27 mouse cellular contexts compared by ENCODE assay signal in the genomic region with DNA sequence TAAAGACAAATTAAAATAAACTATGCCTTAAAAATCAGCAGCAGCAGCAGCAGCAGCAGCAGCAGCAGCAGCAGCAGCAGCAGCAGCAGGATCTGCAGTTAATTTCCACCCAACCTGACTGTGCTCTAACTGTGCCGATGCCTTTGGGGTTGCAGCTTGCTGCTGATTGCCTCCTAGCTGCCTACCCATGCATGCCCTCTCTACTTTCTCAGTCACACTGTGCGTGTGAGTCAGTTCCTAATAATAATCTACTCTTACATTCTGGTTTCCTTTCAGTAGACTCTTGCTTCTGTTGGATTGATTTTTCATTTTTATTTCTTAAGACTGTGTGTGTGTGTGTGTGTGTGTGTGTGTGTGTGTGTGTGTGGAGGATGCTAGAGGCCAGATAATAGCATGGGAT. TPM values are rescaled to one million over a fixed set of nuclear protein-coding genes. Genes with fewer than 3 reads are reported as not detected.
DNase-seq lines count a peak whose midpoint lies in the region; ATAC-seq and TF ChIP-seq lines count a peak whose summit lies in the region.
"Had no signal": no experiment of that assay in that cellular context is flagged by ENCODE, and none has a peak within 500 bp of the region (broad histone marks: within the 10 kb centered on the region; RNA-seq: fewer than 3 reads in every experiment).

No protein-coding gene starts in this region.

- H3K27ac ChIP-seq in lung, embryonic 15.5 days = peak overlapping the region; percentile 23; the same call in 1 of the 2 replicates
- no peak overlapping the region for H3K27ac ChIP-seq in lung, postnatal 0 days (ENCODE audit: low read length)
- peak overlapping the region; percentile 59 for H3K27ac ChIP-seq in macrophage
- H3K27ac ChIP-seq in thymus, adult 2 months (ENCODE audit: control insufficient read depth, insufficient read depth, low read length) = no peak overlapping the region
- H3K27ac ChIP-seq in hindbrain, embryonic 12.5 days = no peak overlapping the region
- H3K27ac ChIP-seq: forebrain, embryonic 10.5 days; forebrain, embryonic 13.5 days; gastrocnemius, adult 2 months; heart, embryonic 15.5 days; hindbrain, embryonic 10.5 days; hindbrain, embryonic 14.5 days had no signal

- H3K4me1 ChIP-seq in lung, embryonic 15.5 days = no peaks in the 10 kb centered on the region
- H3K4me1 ChIP-seq in lung, postnatal 0 days (ENCODE audit: insufficient read depth, low read depth, low read length) = no peaks in the 10 kb centered on the region
- no peaks in the 10 kb centered on the region for H3K4me1 ChIP-seq in thymus, adult 2 months (replicated peaks; ENCODE audit: control insufficient read depth, insufficient read depth, low read length)
- no peaks in the 10 kb centered on the region for H3K4me1 ChIP-seq in hindbrain, embryonic 12.5 days
- H3K4me1 ChIP-seq: forebrain, embryonic 10.5 days; forebrain, embryonic 13.5 days; heart, embryonic 12.5 days; heart, embryonic 15.5 days; hindbrain, embryonic 10.5 days had no signal

- H3K36me3 ChIP-seq in lung, embryonic 15.5 days = peaks cover 36% of the 10 kb centered on the region
- peaks cover 9% of the 10 kb centered on the region; the same call in 1 of the 2 replicates for H3K36me3 ChIP-seq in lung, postnatal 0 days (ENCODE audit: insufficient read depth, low read length)
- H3K36me3 ChIP-seq in macrophage (ENCODE audit: inconsistent target) = peaks cover 4% of the 10 kb centered on the region; the same call in 1 of the 2 replicates
- H3K36me3 ChIP-seq in thymus, adult 2 months (ENCODE audit: control insufficient read depth, insufficient read depth, low read length) = no peaks in the 10 kb centered on the region
- peaks cover 65% of the 10 kb centered on the region for H3K36me3 ChIP-seq in hindbrain, embryonic 12.5 days

- DNase-seq in lung, postnatal 0 days (ENCODE audit: low spot score) = no peak
- DNase-seq in Patski (ENCODE audit: low read depth, low spot score) = peak; percentile 28
- no peak for DNase-seq in thymus, adult 2 months
- DNase-seq in thymus, postnatal 10 days (ENCODE audit: low spot score in 2 of 2) = no peak
- DNase-seq: adrenal gland, postnatal 10 days; adrenal gland, postnatal 36 days; B cell, adult 2 months; cerebellum, adult 11-12 months; cerebellum, adult 8-10 months; cerebellum, postnatal 10 days; cerebellum, postnatal 36 days; gastrocnemius, adult 2 months; gastrocnemius, postnatal 14 days; heart, adult 18-20 months; heart, postnatal 10 days; heart, postnatal 36 days had no signal

- H3K4me3 ChIP-seq in lung, embryonic 15.5 days = no peak overlapping the region
- H3K4me3 ChIP-seq in lung, postnatal 0 days (ENCODE audit: low read depth, low read length) = no peak overlapping the region
- no peak overlapping the region for H3K4me3 ChIP-seq in macrophage (ENCODE audit: inconsistent target)
- H3K4me3 ChIP-seq in thymus, adult 2 months (ENCODE audit: control insufficient read depth, insufficient read depth, low read length) = no peak overlapping the region
- no peak overlapping the region for H3K4me3 ChIP-seq in hindbrain, embryonic 12.5 days
- H3K4me3 ChIP-seq: forebrain, embryonic 10.5 days; forebrain, embryonic 13.5 days; gastrocnemius, adult 2 months; heart, embryonic 12.5 days; heart, embryonic 15.5 days; hindbrain, embryonic 10.5 days had no signal

- no peaks in the 10 kb centered on the region for H3K79me2 ChIP-seq in macrophage (ENCODE audit: inconsistent target)

- no peak overlapping the region for H3K9ac ChIP-seq in lung, embryonic 15.5 days
- no peak overlapping the region for H3K9ac ChIP-seq in lung, postnatal 0 days (replicated peaks; ENCODE audit: low read depth)
- H3K9ac ChIP-seq in hindbrain, embryonic 12.5 days = no peak overlapping the region
- H3K9ac ChIP-seq: forebrain, embryonic 13.5 days; heart, embryonic 12.5 days; heart, embryonic 15.5 days; hindbrain, embryonic 14.5 days had no signal

- CTCF ChIA-PET in Patski (lab: Charles Lee) = interaction anchor here (0.9 to 1.5 kb wide), 2 partner anchors 14 to 83 kb away, joined by 3 read pairs; no protein-coding TSS in a partner anchor

- no peak for TF ChIP-seq POLR2A in thymus, adult 2 months (IDR thresholded peaks at IDR 0.05; ENCODE audit: control insufficient read depth, extremely low read depth, insufficient read depth, low read length, poor library complexity)

- H3K4me2 ChIP-seq in lung, embryonic 15.5 days = no peak overlapping the region
- no peak overlapping the region for H3K4me2 ChIP-seq in lung, postnatal 0 days (replicated peaks; ENCODE audit: low read depth, low read length)
- no peak overlapping the region for H3K4me2 ChIP-seq in hindbrain, embryonic 12.5 days (replicated peaks)
- H3K4me2 ChIP-seq: forebrain, embryonic 13.5 days; heart, embryonic 12.5 days; heart, embryonic 15.5 days; hindbrain, embryonic 14.5 days had no signal

- no peaks in the 10 kb centered on the region for H3K27me3 ChIP-seq in lung, embryonic 15.5 days
- H3K27me3 ChIP-seq in lung, postnatal 0 days (replicated peaks; ENCODE audit: insufficient read depth, low read length) = no peaks in the 10 kb centered on the region
- H3K27me3 ChIP-seq in Patski = no peaks in the 10 kb centered on the region
- H3K27me3 ChIP-seq in thymus, adult 2 months (ENCODE audit: control insufficient read depth, insufficient read depth, low read length) = no peaks in the 10 kb centered on the region
- H3K27me3 ChIP-seq in hindbrain, embryonic 12.5 days = no peaks in the 10 kb centered on the region
- H3K27me3 ChIP-seq: forebrain, embryonic 13.5 days; heart, embryonic 12.5 days; heart, embryonic 15.5 days had no signal

- POLR2A ChIA-PET in Patski (lab: Charles Lee) = no interaction called here

- no peak for TF ChIP-seq CTCF in lung, postnatal 0 days (IDR thresholded peaks at IDR 0.05)
- no peak for TF ChIP-seq CTCF in Patski (IDR thresholded peaks at IDR 0.05)
- no peak for TF ChIP-seq CTCF in thymus, adult 2 months (IDR thresholded peaks at IDR 0.05; ENCODE audit: borderline replicate concordance, control insufficient read depth, extremely low read depth, insufficient read depth, low read length, poor library complexity)

- no peak for ATAC-seq in lung, embryonic 15.5 days (ENCODE audit: borderline replicate concordance, extremely low read depth, low FRiP score, low TSS enrichment)
- ATAC-seq in lung, postnatal 0 days = no peak
- ATAC-seq in Patski = peak; percentile 81
- ATAC-seq in hindbrain, embryonic 12.5 days (ENCODE audit: low FRiP score) = no peak
- ATAC-seq: activated CD4-positive, CD25-positive, alpha-beta regulatory T cell, adult 4 months; forebrain, embryonic 13.5 days; forebrain, embryonic 16.5 days had no signal

- no peaks in the 10 kb centered on the region for H3K9me3 ChIP-seq in lung, embryonic 15.5 days
- H3K9me3 ChIP-seq in lung, postnatal 0 days (ENCODE audit: low read length) = no peaks in the 10 kb centered on the region
- H3K9me3 ChIP-seq in hindbrain, embryonic 12.5 days (replicated peaks) = no peaks in the 10 kb centered on the region
- H3K9me3 ChIP-seq: forebrain, embryonic 10.5 days; forebrain, embryonic 13.5 days; heart, embryonic 12.5 days; heart, embryonic 15.5 days; hindbrain, embryonic 10.5 days had no signal

- 74% methylated on average over 2 of the region's 2 CpGs for WGBS in lung, embryonic 15.5 days
- WGBS in lung, postnatal 0 days = 66% methylated on average over 2 of the region's 2 CpGs
- WGBS in macrophage (ENCODE audit: missing documents) = 88% methylated on average over 2 of the region's 2 CpGs
- WGBS in thymus, adult 2 months = 93% methylated on average over 2 of the region's 2 CpGs
- 94% methylated on average over 2 of the region's 2 CpGs for WGBS in hindbrain, embryonic 12.5 days

- no peak for TF ChIP-seq EP300 in lung, postnatal 0 days (IDR thresholded peaks at IDR 0.05)

- in situ Hi-C loops in Patski (cut with MboI; ENCODE audit: low pct_unique_long_range_greater_than_20kb) = no loop called here

RNA-seq across cellular contexts. Expression of a gene that starts 12.2 kb away (rescaled TPM):
- polyA plus RNA-seq in lung, embryonic 15.5 days (2015; fragmentation: Nextera tagmentation; extraction: Ambion mirVana) = 20.0 and 22.9 TPM in 2 replicates
- polyA plus RNA-seq in lung, postnatal 0 days (2015; fragmentation: Nextera tagmentation; extraction: Ambion mirVana) = 7.2 and 8.0 TPM in 2 replicates
- polyA plus RNA-seq in Patski (2021) (17.1 TPM), macrophage (2018) (2.9 to 8.2 TPM (median 7.4 TPM) in 3 replicates)
- 100 to 1,000 TPM in 1 of 26 experiments, 10 to 100 TPM in 25; 17.6 to 103 (median 53.9) TPM for total RNA-seq in macrophage (2018; cell fraction: chromatin; rRNA removed)
- 1 to 10 TPM; 2.1 to 8.2 (median 4.8) TPM for total RNA-seq in macrophage (2018; cell fraction: cytosol; rRNA removed)
- 10 to 100 TPM in 25 of 26 experiments, 1 to 10 TPM in 1; 8.7 to 65.7 (median 35.5) TPM for total RNA-seq in macrophage (2018; cell fraction: nucleus; rRNA removed)
- polyA plus RNA-seq in thymus, adult 2 months (2012; rRNA removed) = 10.7 and 12.1 TPM in 2 replicates
- polyA plus RNA-seq in hindbrain, embryonic 12.5 days (2016; fragmentation: Nextera tagmentation; extraction: Ambion mirVana) = 18.0 and 22.4 TPM in 2 replicates

RNA-seq across cellular contexts. Expression of a gene that starts 58.0 kb away (rescaled TPM):
- 302 and 307 TPM in 2 replicates for polyA plus RNA-seq in lung, embryonic 15.5 days (2015; fragmentation: Nextera tagmentation; extraction: Ambion mirVana)
- polyA plus RNA-seq in lung, postnatal 0 days (2015; fragmentation: Nextera tagmentation; extraction: Ambion mirVana) = 166 and 167 TPM in 2 replicates
- polyA plus RNA-seq in Patski (2021) (335 TPM), macrophage (2018) (77.7 to 138 TPM (median 78.9 TPM) in 3 replicates)
- 10 to 100 TPM in 19 of 26 experiments, 1 to 10 TPM in 7; 4.0 to 44.6 (median 15.3) TPM for total RNA-seq in macrophage (2018; cell fraction: chromatin; rRNA removed)
- 10 to 100 TPM; 44.5 to 84.7 (median 60.3) TPM for total RNA-seq in macrophage (2018; cell fraction: cytosol; rRNA removed)
- 10 to 100 TPM; 10.7 to 59.5 (median 21.6) TPM for total RNA-seq in macrophage (2018; cell fraction: nucleus; rRNA removed)
- polyA plus RNA-seq in thymus, adult 2 months (2012; rRNA removed) = 70.4 and 75.9 TPM in 2 replicates
- polyA plus RNA-seq in hindbrain, embryonic 12.5 days (2016; fragmentation: Nextera tagmentation; extraction: Ambion mirVana) = 230 and 240 TPM in 2 replicates

RNA-seq across cellular contexts. Expression of a gene that starts 58.3 kb away (rescaled TPM):
- polyA plus RNA-seq in lung, embryonic 15.5 days (2015; fragmentation: Nextera tagmentation; extraction: Ambion mirVana) = 36.1 and 36.9 TPM in 2 replicates
- 12.5 and 14.0 TPM in 2 replicates for polyA plus RNA-seq in lung, postnatal 0 days (2015; fragmentation: Nextera tagmentation; extraction: Ambion mirVana)
- 30.8 TPM for polyA plus RNA-seq in Patski (2021)
- 1 to 10 TPM in 23 of 26 experiments, under 1 TPM in 3; 0.34 to 4.6 (median 2.1) TPM for total RNA-seq in macrophage (2018; cell fraction: chromatin; rRNA removed)
- 1 to 10 TPM; 3.2 to 7.0 (median 6.1) TPM for total RNA-seq in macrophage (2018; cell fraction: cytosol; rRNA removed)
- 10 to 100 TPM in 1 of 26 experiments, 1 to 10 TPM in 25; 1.5 to 13.6 (median 3.8) TPM for total RNA-seq in macrophage (2018; cell fraction: nucleus; rRNA removed)
- 5.5 to 17.3 TPM (median 7.5 TPM) in 3 replicates for polyA plus RNA-seq in macrophage (2018)
- 11.1 and 13.3 TPM in 2 replicates for polyA plus RNA-seq in thymus, adult 2 months (2012; rRNA removed)
- 21.1 and 21.3 TPM in 2 replicates for polyA plus RNA-seq in hindbrain, embryonic 12.5 days (2016; fragmentation: Nextera tagmentation; extraction: Ambion mirVana)

Comparison
In these comparisons a context has a peak if more than half of its experiments do, and no peak if none do; other contexts are left out.
1. H3K27ac ChIP-seq: peak in lung, embryonic 15.5 days (single experiment) and macrophage (single experiment); none in lung, postnatal 0 days (single experiment), thymus, adult 2 months (single experiment) and hindbrain, embryonic 12.5 days (single experiment).